Mouse (Mus musculus): ENCODE results near the gene Gm5615. TPM values are rescaled to one million over a fixed set of nuclear protein-coding genes. Genes with fewer than 3 reads are reported as not detected.

Gm5615 gene
- not detected for total RNA-seq (2021)
- long read RNA-seq, experiment 1 = 0 reads
- long read RNA-seq, experiment 2 = 0 reads

DNA sequence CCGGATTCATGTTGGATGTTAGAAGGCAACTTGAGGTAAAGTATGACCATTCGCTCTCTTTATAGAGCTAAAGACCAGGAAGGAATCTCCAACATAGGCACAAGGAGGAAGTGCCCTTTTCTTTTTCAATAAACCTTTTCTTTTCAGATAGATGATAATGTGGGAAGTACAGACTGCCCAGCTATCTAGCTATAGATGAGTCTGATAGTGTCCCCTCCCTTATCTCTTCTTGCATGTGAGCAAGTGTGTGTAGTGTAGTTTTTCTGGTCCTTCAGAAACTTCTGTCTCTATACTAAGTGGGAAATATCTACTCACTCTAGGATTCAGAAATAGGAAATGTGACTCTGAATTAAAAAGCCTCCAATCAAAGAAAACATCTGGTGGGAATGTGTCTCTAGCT, at the start of gene Gm5615:
TSS of gene Gm5615 (minus strand) at position 101 of the 400 bp plus-strand sequence.
- H3K27ac ChIP-seq = no peak within 1 kb of the TSS
- TF ChIP-seq CTCF (conservative IDR thresholded peaks at IDR 0.05) = no peak
- DNase-seq (ENCODE audit: low spot score in 2 of 2) = no peak
- no peak within 1 kb of the TSS for H3K4me3 ChIP-seq

DNA sequence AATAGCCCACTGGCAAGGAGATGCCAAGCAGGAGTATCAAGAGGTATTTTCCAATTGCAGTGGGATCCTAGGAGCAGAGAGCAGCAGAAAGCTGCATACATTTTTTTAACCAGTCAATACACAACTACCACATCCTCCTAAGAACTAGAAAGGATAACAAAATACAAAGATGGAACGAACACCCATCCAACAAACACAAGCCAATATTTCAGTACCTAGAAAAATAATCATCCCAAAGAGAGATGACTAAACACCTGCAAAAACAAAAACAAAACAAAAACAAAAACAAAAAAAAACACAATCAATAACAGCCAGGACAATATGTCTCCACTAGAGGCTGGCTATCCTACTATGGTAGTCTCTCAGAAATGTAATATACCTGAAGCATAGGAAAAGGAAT, 40.8 kb upstream of the Gm5615 start, which contains the start of gene Gm17689:
TSS of gene Gm17689 (minus strand) at position 101 of the 400 bp plus-strand sequence.
- TF ChIP-seq CTCF (conservative IDR thresholded peaks at IDR 0.05) = no peak
- DNase-seq (ENCODE audit: low spot score in 2 of 2) = no peak
- Histone ChIP-seq H3K4me3 (no peak within 1 kb of the TSS), H3K27ac (no peak within 1 kb of the TSS)

DNA sequence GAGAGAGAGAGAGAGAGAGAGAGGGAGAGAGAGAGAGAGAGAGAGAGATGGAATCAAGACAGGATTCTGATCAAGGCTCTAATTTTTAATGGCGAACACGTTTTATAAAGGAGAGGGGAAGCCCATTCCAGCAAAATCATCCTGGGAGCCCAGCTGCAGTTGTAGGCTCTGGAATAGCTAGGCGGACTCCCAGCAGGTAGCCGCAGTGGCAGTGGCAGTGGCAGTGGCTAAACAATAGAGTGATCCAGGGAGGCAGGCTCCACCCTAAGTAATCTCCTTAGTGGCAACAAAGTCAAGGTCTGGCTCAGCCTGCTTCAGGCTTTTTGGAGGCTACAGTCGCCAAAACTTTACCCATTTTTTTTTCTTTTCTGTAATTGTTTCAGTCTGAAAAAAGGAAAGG, 37.6 kb downstream of the Gm5615 start:
- H3K27ac ChIP-seq = no peak overlapping the region
- TF ChIP-seq CTCF (conservative IDR thresholded peaks at IDR 0.05) = no peak
- no peak for DNase-seq (ENCODE audit: low spot score in 2 of 2)
- H3K4me3 ChIP-seq = no peak overlapping the region

DNA sequence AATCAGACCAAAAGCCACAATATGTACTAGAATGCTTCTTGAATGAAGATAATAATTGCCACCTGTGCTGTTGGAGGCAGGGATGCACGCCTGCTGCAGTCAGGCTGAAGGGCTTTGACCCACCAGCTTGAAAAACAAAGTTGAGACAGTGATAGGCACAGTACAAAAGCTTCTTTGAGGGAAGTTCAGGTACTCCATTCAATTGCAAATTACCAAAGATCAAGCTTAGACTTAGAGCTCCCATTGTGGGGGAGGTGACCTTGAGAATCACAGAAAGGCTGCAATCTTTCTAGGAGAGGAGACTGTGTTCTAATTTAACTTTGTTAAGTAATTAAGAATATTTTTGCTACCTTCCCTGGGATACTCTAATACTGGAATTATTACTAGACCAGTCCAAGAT, 45.9 kb downstream of the Gm5615 start:
- H3K27ac ChIP-seq = no peak overlapping the region
- DNase-seq (ENCODE audit: low spot score in 2 of 2) = no peak
- no peak overlapping the region for H3K4me3 ChIP-seq
- no peak for TF ChIP-seq CTCF (conservative IDR thresholded peaks at IDR 0.05)

DNA sequence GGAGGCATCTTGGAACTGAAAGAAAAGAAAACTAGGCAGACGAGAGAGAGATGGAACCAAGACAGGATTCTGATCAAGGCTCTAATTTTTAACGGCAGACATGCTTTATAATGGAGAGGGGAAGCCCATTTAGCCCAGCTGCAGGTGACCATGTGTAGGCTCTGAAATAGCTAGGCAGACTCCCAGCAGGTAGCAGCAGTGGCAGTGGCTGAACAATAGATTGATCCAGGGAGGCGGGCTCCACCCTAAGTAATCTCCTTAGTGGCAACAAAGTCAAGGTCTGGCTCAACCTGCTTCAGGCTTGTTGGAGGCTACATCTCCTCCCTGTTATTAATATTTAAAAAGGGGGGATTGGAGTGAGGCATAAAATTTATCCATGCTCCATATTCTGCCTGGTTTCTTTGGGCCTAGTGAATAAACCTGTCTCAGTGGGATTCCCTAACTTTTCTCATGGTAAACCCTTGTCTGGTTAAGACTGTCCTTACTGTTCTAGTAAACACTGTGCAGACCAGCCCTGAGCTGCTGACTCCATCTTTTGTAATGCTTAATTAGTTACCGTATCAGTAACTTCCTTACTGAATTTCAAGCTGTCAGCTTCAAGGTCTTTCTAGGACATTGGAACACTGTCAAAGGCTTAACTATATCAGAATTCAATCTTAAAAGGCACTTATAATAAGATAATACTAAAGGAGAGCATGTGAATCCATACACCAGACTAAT, 47.1 kb downstream of the Gm5615 start:
- no peak for DNase-seq (ENCODE audit: low spot score in 2 of 2)
- Histone ChIP-seq H3K4me3 (no peak overlapping the region), H3K27ac (no peak overlapping the region)
- no peak for TF ChIP-seq CTCF (conservative IDR thresholded peaks at IDR 0.05)

Other genes starting within 250 kb of the Gm5615 start
- gene Gm7257, start 110.1 kb downstream of the Gm5615 start, total RNA-seq (2021) = not detected
- gene Gm9513, start 66.3 kb downstream of the Gm5615 start, total RNA-seq (2021) = not detected
- not detected for gene Gm17689, start 40.7 kb upstream of the Gm5615 start, total RNA-seq (2021)
- gene A630095E13Rik, start 101.4 kb upstream of the Gm5615 start, total RNA-seq (2021) = not detected
- not detected for gene Acrv1, start 151.3 kb upstream of the Gm5615 start, total RNA-seq (2021)
- gene Chek1, start 185.1 kb upstream of the Gm5615 start, total RNA-seq (2021) = 1 to 10 TPM; 2.1 to 2.6 TPM
- 10 to 100 TPM; 70.6 to 80.9 TPM for gene Stt3a, start 225.7 kb upstream of the Gm5615 start, total RNA-seq (2021)

All from layer of hippocampus, adult 2 months (tissue).